Mouse (Mus musculus) testis, postnatal 10 days (tissue): ENCODE results near the gene Dstyk.

Experiments used
- DNase-seq: peaks from one replicate; pipeline ENCODE4 v3.0.0; 2021; ENCODE audit warnings: low spot score

Gene Dstyk

GRCm38 (mm10) chr1:132417319-132418251 is at the start of gene Dstyk:
TSS of gene Dstyk (plus strand) at chr1:132417555.
- DNase-seq: peak; percentile 89

- peak; percentile 86 for DNase-seq
Measured at GRCm38 (mm10) chr1:132367692-132368506, 49.5 kb upstream of the Dstyk start.

DNA sequence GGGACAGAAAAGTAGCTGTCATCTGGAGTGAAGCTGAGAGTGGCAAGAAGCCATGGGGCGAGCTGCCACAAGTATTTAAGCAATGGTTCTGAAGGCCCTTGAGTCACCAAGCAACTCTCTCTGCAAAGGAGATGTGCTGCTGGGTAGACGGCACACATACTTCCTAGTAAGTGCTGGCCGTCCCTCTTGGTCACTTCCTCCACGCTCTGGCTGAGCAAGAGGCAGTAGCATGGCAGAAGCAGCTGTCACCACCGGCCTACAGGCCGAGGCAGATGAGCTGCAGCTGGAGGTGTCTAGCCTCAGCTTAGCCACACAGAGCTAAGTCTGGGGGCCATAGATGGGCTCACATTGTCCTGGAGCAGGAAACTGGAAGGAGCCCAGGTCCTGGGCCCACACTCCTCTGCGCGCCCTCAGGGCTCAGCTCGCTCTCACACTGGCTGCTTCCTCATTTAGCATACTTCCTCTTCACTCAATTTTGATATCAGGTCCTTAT is 46.6 kb upstream of the Dstyk start:
- DNase-seq: no peak

DNA sequence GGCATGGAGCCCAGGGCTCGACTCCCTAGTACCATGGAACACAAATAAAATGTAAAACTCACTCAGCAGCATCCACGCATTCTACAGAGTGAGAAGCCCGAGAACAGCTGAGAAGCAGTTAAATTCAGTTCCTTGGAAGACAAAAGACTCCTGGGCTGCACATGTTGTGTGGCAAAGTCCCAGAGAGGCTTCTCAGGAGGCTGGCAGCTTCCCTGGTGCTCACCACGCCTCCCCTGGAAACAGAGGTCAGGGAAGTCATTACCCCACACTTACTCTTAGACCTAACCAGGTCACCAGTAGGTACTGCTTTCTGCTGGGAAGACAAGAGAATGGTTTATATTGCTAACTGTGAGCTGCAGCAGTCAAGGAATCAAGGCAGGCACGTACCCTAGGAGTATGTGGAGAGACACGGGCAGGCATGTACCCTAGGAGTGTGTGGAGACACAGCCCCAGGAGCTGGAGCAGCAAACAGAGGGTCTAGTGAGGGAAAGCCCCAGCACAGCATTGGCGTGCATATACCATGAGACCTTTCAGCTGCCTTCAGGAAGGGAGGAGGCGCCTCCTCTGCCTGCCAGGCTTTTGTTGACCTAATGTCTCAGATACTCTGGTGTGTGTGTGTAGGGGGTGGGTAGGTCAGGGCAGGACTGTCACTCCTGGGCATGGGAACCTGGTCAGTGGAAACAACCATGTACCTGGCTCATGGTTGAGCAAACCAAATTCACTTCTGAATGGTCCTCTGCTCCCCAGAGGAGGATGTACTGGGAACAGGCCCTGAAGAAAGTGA is 45.9 kb upstream of the Dstyk start:
- no peak for DNase-seq

- DNase-seq: no peak
Measured at GRCm38 (mm10) chr1:132372354-132372753, 45.0 kb upstream of the Dstyk start.

DNA sequence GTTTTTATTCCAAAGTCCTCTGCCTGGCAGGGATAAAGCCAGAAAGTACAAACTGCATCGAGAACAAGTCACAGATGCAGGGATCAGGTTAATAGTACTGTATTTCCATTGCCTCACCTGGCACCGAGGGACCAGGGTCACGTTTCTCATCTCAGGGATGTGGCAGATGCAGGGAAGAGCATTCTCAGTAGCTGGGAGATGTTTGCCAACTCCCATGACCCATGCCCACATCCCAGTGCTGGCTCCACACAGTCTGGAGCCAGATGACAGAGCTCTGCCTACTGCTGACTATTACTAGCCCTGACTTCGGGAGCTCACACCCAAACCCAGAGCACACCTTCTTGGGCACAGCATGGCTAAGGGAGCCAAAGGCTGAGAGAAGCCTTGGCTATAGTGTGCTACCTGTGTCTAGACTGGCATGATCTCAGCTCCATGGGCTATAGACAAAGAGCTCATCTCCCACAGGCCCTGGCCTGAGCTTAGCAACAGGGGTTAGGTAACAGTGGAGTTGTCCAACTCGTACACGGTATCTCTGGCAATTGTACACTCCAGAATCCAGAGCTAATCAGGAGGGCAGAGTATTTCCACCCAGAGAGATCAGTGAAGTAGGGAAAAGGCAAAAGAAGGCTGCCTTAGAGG is 44.3 kb upstream of the Dstyk start:
- DNase-seq: no peak

DNA sequence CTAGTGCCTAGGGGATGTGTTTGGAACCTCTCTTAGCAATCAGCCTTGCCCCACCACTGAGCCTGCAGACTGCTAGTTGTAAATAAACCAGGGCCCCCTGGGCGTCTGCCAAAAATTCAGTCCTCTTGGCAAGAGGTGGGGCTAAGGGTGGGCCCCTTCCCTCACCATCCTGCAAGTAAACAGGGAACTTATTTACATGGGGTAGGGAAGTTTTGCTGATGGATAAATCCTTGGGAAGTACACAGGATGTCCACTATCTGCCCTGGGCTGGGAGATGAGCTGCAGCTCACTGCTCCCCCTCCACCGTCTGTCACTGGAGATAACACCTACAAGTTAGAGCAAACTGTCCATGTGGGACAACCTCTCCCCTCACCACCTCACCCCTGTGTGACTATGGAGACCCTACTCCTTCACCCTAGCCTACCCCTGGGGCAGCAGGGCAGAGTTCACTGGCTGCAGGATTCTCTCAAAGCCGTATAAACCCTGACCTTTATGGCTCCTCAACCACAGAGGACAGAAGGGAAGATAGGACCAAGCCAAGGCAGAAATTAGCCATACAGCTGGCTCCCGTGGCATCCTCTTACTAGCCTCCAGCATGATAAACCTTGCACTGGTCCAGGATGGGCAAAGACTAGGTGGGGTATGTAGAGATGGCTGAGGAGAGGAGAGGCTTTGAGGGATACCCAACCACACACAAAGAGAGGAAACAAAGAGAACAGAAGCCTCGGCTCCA is 43.0 kb upstream of the Dstyk start:
- DNase-seq: peak; percentile 72

DNA sequence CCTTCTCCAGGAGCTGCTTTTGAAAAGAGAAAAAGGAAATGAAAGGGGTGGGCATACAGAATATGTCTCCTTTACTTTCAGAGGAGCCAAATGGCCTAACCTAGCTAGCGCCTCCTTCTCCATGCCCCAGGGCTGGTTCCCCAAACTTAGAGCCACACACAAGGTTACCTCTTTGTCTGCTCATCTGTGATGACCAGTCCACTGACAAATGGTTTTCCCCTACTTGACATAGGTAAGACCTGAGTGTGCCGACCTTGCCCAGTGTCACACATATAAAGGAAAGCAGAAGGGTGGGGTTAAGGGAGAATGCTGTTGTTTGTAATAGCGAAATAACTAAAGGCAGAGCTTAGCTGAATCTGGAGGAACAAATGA is 42.5 kb upstream of the Dstyk start:
- DNase-seq: no peak

DNA sequence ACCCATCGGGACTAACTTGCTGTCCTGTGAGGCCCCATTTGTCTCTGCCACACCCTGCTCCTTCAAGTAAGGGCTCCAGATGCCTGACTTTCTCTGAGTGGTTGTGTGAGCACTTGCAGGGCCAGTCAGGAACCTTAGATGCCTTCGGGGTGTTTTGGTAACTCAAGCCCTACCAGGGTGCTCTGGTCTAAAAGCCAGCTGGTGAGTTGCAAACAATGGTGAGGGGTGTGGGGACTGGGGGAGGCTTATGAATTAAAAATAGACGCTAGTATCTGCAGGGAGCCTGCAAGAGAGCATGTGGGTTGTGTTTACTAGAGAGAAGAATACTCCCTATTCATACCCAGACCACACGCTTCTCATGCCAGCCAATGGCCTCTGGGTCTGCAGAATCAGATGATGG is 42.1 kb upstream of the Dstyk start:
- DNase-seq: no peak

DNA sequence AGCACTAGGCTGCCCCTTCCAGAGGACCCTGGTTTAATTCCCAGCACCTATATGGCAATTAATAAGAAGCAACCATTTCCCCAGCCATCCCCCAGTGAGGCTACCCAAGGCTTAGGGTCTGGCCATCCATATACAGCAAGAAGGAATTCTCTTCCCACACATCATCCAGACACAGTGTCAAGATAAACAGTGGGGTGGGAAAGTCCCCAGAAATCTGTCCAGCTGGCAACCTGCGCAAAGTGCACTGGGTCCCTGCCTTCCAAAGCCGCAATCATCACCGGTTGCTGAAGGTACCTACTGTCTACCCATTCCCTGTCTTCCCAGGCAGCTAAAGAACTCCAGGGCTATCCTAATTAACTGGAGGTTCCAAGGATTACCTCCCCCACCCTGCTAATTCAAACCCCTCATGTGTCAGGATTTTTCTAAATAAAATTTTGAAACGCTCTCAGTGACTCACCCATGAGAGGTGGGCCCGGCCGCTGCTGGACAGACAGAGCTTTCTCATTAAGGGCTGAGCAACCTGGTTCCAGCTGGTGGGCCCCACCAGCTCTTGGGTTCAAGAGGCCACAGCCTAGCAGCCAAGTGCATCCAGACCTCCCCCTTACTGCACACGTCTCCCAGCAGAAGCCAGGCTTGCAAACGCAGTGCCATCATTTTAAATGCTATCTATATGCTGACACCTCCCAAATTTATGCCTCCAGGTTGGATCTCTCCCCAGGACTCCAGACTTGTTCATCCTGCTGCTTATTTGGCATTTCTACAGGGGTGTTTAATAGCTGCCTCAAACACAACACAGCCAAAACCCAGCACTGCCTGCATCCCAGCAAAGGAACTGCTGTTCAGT is 40.9 kb upstream of the Dstyk start:
- peak; percentile 65 for DNase-seq

DNA sequence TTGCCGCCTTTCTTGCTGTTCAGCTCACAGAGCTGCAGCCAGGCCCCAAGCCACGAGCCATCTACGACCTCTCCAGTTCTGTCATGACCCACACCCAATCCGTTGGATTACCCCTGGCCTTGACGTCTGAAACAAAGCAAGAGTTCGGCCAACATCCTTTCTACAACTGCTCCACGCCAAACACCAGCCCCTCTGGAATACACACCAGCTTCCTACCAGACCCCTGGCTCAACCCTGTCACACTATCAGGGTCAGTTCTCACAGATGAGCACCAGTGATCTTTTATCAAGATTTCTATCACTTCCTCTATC is 40.3 kb upstream of the Dstyk start:
- DNase-seq: no peak

DNA sequence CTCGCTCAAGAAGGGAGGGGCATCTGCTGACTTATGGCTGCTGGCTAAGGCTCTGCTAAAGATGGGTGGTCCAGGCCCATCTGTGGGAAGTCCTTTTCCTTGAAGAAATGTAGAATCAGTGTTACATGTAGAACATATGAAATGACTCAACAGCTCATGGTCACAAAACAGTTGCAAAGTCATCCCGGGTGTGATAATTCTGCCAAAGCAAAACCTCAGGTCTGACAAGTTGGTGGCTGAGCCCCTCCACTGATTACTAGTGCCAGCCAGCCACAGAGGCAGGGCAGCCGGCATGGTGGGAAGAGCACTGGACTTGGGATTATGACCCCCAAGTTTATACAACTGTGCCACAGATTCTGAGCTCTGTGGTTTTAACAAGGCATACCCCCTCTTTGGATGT is 39.5 kb upstream of the Dstyk start:
- no peak for DNase-seq

GRCm38 (mm10) chr1:132380550-132381100 is 36.7 kb upstream of the Dstyk start:
- no peak for DNase-seq

DNA sequence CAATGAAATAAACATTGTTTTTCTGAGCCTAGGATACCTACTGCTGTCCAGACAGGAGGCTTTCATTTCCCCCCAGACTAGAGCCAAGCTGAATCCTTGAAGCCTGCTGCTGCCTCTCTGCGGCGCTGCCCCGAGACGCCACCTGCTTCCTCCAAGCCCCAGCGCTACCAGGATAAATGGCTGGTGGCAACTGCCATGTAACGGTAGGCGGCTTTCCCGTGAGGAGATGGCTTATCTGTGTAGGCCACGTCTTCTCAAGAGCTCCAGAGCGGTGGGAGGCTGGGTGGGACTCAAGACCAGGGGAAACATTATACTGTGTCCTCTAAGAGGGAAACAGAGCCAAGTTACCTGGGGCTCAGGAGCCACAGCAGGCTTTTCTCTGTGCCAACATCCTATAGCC is 35.4 kb upstream of the Dstyk start:
- no peak for DNase-seq

DNA sequence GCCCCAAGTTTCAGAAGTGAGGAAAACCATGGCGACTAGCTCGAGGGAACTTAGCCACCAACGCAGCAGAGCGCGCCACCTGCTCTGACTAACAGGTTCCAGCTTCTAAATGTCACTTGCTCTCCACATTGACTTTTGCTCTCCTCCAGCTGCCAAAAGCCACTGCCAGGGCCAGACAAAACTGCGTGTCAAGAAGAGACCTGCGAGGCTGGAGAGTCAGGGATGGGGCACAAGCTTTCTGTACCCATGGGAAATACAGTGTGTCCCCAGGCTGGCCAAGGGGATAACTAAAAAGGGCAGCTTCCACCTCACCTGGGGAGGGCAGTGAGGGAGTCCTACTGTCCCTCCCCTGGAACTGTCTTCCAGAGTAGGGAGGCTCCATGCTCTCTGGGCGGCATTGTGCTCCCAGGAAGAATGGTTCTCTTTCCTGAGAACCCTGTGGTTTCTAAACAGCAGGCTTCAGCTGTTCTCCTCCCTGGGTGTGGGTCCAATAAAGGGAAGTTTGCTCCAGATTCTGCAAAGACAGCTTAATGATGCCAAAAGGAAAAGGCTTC is 33.3 kb upstream of the Dstyk start:
- DNase-seq: no peak

DNA sequence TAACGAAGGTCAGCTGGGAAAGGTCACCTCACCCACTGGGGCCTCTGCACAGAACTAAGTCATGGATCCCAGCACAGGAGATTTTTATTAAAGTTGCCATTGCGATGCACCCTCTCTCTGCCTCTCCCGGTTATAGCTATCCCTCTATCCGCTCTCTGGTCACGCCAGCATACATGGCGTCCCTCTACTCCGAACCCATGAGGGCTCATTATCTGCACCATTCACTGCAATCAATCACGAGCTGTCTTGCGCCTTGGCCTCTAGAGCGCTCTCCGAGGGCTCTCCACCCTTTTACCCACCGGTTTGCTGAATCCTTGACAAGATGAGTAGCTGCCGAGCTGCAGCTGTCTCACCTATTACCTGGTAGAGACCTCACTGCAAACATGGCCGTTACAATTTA is 32.1 kb upstream of the Dstyk start:
- DNase-seq: no peak

DNA sequence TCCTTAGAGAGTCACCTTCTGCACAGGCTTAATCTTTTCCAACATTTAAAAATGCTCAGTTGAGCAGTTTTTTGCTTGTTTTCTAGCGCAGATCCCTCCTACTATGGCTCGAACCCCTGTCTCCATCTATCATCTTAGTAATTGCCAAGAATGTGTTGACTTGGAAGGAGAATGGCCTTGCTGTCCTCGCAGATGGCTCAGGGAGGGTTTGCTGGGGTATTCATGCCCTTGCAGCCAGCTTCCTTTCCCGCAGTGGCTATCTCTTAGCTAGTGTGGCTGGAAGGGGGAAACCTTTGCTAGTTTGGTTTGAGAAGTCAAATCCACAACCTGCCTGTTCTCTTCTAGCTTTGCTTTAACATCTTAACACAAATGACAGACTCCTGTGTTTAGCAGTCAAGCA is 31.6 kb upstream of the Dstyk start:
- DNase-seq: no peak

GRCm38 (mm10) chr1:132386266-132386665 is 31.1 kb upstream of the Dstyk start:
- no peak for DNase-seq

GRCm38 (mm10) chr1:132387943-132388342 is 29.4 kb upstream of the Dstyk start:
- no peak for DNase-seq
